17 mouse cellular contexts compared by ENCODE assay signal in the genomic region with DNA sequence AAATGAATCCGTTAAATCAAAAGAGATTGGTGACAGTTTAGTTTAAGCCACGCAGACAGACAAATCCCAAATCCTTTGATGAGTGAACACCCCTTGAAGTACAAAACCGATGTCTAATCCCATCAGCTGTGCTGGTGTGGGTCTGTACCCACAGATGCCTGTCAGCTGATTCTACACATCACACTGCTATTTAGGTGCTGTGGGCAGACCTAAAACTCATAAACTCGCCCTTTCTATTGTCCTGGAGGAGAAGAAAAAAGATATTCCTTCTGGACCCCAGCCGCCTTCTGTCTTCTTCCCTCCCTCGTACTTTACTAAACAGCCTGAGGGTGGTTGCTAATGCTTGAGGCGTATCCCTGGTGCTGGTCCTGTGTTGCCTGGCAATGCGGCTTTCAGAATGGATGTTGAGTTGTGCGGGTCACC.
DNase-seq lines count a peak whose midpoint lies in the region; ATAC-seq lines count a peak whose summit lies in the region.
"Had no signal": no experiment of that assay in that cellular context is flagged by ENCODE, and none has a peak within 500 bp of the region (broad histone marks: within the 10 kb centered on the region; RNA-seq: fewer than 3 reads in every experiment).

No protein-coding gene starts in this region.

- H3K4me2 ChIP-seq in midbrain, embryonic 11.5 days = peak overlapping the region; percentile 1; the same call in 1 of the 2 replicates
- H3K4me2 ChIP-seq: embryonic facial prominence, embryonic 12.5 days; heart, embryonic 13.5 days; limb, embryonic 15.5 days had no signal

- peak; percentile 41 for DNase-seq in embryo, embryonic 10.5 days (ENCODE audit: low spot score)
- no peak for DNase-seq in embryo, embryonic 9.5 days (ENCODE audit: extremely low spot score)
- DNase-seq in layer of hippocampus, adult 11-12 months (ENCODE audit: low spot score) = peak; percentile 19
- DNase-seq in layer of hippocampus, adult 9-11 months = no peak
- peak; percentile 7 for DNase-seq in Muller cell, postnatal 12 days (ENCODE audit: inconsistent ontology term)
- DNase-seq in midbrain, embryonic 11.5 days (ENCODE audit: low spot score, missing footprints) = peak; percentile 92
- no peak for DNase-seq in kidney, adult 9 months
- DNase-seq in kidney, postnatal 4 days = no peak
- DNase-seq: adrenal gland, adult 8-10 months; cerebellum, adult 9-11 months; gastrocnemius, postnatal 36 days; kidney, postnatal 10 days; lung, adult 18-20 months had no signal

- ATAC-seq in midbrain, embryonic 11.5 days (ENCODE audit: low FRiP score) = peak; percentile 87

- no peak overlapping the region for H3K9ac ChIP-seq in midbrain, embryonic 11.5 days (ENCODE audit: low read length)
- H3K9ac ChIP-seq: embryonic facial prominence, embryonic 12.5 days; heart, embryonic 13.5 days; limb, embryonic 15.5 days had no signal

- H3K27me3 ChIP-seq in midbrain, embryonic 11.5 days (ENCODE audit: control insufficient read depth, insufficient read depth, low read length) = no peaks in the 10 kb centered on the region
- H3K27me3 ChIP-seq: embryonic facial prominence, embryonic 12.5 days; heart, embryonic 13.5 days had no signal

- 22% methylated on average over 9 of the region's 9 CpGs for WGBS in midbrain, embryonic 11.5 days

- no peak overlapping the region for H3K4me3 ChIP-seq in midbrain, embryonic 11.5 days (ENCODE audit: low read depth, low read length)
- H3K4me3 ChIP-seq: embryonic facial prominence, embryonic 12.5 days; heart, embryonic 13.5 days; limb, embryonic 15.5 days had no signal

- H3K27ac ChIP-seq in midbrain, embryonic 11.5 days (ENCODE audit: low read depth, low read length) = no peak overlapping the region; the same call in 1 of the 2 replicates
- H3K27ac ChIP-seq: embryonic facial prominence, embryonic 12.5 days; heart, embryonic 13.5 days; limb, embryonic 15.5 days; macrophage had no signal

- H3K4me1 ChIP-seq in midbrain, embryonic 11.5 days (ENCODE audit: control insufficient read depth, insufficient read depth, low read length) = peaks cover 12% of the 10 kb centered on the region
- H3K4me1 ChIP-seq: heart, embryonic 13.5 days; limb, embryonic 15.5 days had no signal

- H3K36me3 ChIP-seq in midbrain, embryonic 11.5 days (ENCODE audit: control insufficient read depth, insufficient read depth, low read length) = no peaks in the 10 kb centered on the region
- H3K36me3 ChIP-seq: embryonic facial prominence, embryonic 12.5 days; heart, embryonic 13.5 days; limb, embryonic 15.5 days had no signal

- H3K9me3 ChIP-seq in midbrain, embryonic 11.5 days (ENCODE audit: control insufficient read depth, low read length) = no peaks in the 10 kb centered on the region
- H3K9me3 ChIP-seq: embryonic facial prominence, embryonic 12.5 days; heart, embryonic 13.5 days; limb, embryonic 15.5 days had no signal

Comparison
In these comparisons a context has a peak if more than half of its experiments do, and no peak if none do; other contexts are left out.
1. DNase-seq: peak in embryo, embryonic 10.5 days (single experiment), layer of hippocampus, adult 11-12 months (single experiment), Muller cell, postnatal 12 days (single experiment) and midbrain, embryonic 11.5 days (single experiment); none in embryo, embryonic 9.5 days (single experiment), layer of hippocampus, adult 9-11 months (single experiment), kidney, adult 9 months (single experiment) and kidney, postnatal 4 days (0 of 2).